Mouse (Mus musculus): ENCODE measurements around the gene Olfr160. TPM values are rescaled to one million over a fixed set of nuclear protein-coding genes. Genes with fewer than 3 reads are reported as not detected.

Gene Olfr160
- polyA plus RNA-seq, 1 experiment from 2014 or later: not detected

DNA sequence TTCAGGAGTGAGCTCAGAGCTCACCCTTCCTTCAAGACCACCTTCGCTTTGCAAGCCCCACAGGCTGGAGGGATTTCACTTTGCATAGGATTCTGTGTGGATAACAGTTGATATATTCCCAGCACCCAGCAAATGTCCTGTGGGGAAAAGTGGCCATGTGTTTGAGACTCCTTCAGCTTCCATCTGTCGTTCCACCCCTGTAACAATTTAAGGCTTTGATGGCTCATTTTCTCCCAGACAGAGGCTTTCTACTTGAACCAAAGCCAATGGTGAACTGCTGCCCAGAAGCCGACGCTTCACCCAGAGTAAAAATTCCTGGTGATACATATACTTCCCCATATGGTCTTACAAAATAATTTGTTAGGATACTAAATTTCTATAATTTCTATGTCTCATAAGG is 40.8 kb downstream of the Olfr160 start:
- H3K27me3 ChIP-seq: no peaks in the 10 kb centered on the region
- no peaks in the 10 kb centered on the region for H3K4me1 ChIP-seq
- H3K4me2 ChIP-seq: no peak overlapping the region
- ATAC-seq (ENCODE audit: borderline replicate concordance, extremely low read depth, low FRiP score, low TSS enrichment): no peak
- no peak overlapping the region for H3K27ac ChIP-seq
- H3K4me3 ChIP-seq: no peak overlapping the region
- H3K9ac ChIP-seq: no peak overlapping the region
- no peaks in the 10 kb centered on the region for H3K36me3 ChIP-seq
- 57% methylated on average over 4 of the region's 4 CpGs for WGBS
- H3K9me3 ChIP-seq: no peaks in the 10 kb centered on the region

DNA sequence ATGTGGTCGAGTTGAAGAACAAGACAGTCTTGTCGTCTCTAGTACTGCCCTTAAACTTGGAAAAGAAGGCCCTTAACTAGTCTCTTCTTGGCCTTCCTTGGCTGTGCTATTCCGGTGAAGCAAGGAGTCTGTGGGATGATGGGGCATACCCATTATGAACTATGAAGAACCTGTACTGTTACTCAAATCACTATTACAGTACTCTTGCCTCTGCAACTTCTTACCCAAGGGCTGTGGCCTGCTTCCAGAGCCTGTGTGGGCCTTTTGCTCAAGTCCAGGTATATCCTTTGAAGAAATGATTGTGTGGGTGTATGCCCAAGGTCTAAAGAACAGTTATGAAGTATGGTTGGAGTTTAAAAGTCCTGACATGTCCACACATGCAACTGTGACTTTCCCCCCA is 45.8 kb downstream of the Olfr160 start:
- Histone ChIP-seq H3K27me3 (no peaks in the 10 kb centered on the region), H3K4me3 (no peak overlapping the region), H3K4me1 (no peaks in the 10 kb centered on the region), H3K36me3 (no peaks in the 10 kb centered on the region), H3K4me2 (no peak overlapping the region), H3K9me3 (no peaks in the 10 kb centered on the region), H3K27ac (no peak overlapping the region), H3K9ac (no peak overlapping the region)
- ATAC-seq (ENCODE audit: borderline replicate concordance, extremely low read depth, low FRiP score, low TSS enrichment): no peak
- WGBS: 86% methylated on average over 3 of the region's 3 CpGs

DNA sequence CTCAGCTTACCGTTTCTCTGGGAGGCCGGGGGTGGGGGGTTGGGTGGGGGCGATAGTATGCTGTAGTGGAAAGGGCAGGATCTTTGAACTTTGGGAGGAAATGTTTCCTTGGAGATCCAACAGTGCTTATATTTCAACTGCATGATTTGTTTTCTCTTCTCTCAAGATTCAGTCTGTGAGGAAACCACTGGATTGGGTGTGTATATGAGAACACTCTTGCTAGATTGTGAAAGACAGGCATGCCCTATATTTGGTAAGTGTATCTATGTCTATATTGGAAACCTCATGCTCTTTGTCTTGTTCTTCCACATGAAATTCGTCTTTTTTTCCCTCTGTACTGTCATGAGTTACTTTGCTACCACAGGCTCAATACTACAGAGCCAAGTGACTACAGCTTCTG is 46.4 kb downstream of the Olfr160 start:
- Histone ChIP-seq H3K4me2 (no peak overlapping the region), H3K27me3 (no peaks in the 10 kb centered on the region), H3K27ac (no peak overlapping the region), H3K4me3 (no peak overlapping the region), H3K9me3 (no peaks in the 10 kb centered on the region), H3K4me1 (no peaks in the 10 kb centered on the region), H3K36me3 (no peaks in the 10 kb centered on the region), H3K9ac (no peak overlapping the region)
- WGBS: 38% methylated on average over 4 of the region's 4 CpGs
- ATAC-seq (ENCODE audit: borderline replicate concordance, extremely low read depth, low FRiP score, low TSS enrichment): no peak

DNA sequence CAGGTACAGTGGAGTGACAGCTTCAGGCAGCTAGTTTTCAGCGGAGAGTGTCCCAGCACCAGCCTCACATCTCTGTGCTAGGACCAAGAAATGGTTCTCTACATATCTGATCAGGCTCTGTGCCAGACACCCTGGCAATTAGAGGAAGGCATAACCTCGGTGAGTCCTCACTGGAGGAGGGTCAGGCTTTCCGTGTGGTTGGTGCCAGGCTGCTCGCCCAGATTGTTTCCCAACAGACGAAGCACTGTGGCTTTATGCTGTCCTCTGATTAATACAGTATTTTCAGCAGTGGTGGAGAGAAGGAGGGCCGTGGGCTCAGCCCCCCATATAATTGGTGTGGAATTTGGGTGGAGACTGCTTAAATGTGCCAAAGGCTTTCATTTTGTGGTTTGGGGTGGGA is 46.9 kb downstream of the Olfr160 start, which contains the start of gene Panx3:
Gene Panx3 (minus strand): TSS at position 121 of the 400 bp plus-strand sequence.
- H3K36me3 ChIP-seq: no peaks in the 10 kb centered on the region
- H3K27me3 ChIP-seq: no peaks in the 10 kb centered on the region
- H3K4me3 ChIP-seq: no peak within 1 kb of the TSS
- no peaks in the 10 kb centered on the region for H3K4me1 ChIP-seq
- no peak within 1 kb of the TSS for H3K27ac ChIP-seq
- H3K9me3 ChIP-seq: no peaks in the 10 kb centered on the region
- no peak within 1 kb of the TSS for H3K4me2 ChIP-seq
- H3K9ac ChIP-seq: no peak within 1 kb of the TSS
- no peak for ATAC-seq (ENCODE audit: borderline replicate concordance, extremely low read depth, low FRiP score, low TSS enrichment)
- WGBS: 54% methylated on average over 6 of the region's 6 CpGs

DNA sequence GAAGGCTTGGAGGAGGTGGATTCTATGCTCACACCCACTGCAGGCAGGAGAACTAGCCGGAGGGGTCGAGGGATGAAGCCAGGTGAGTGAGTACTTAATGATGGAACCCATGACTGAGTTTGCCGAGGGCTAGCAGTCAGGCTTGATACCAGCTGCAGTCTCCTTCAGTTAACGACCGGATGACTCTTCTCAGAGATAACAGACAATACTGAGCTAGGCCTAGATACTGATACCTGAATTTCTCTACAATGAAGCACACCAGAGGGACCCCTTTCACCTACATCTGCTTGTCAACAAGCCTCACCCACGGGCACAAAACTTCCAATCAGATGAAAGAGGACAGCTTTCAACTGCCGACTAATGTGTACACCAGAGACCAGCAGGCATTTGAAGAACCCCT is 50.0 kb downstream of the Olfr160 start:
- Histone ChIP-seq H3K4me1 (no peaks in the 10 kb centered on the region), H3K4me3 (no peak overlapping the region), H3K4me2 (no peak overlapping the region), H3K9ac (no peak overlapping the region), H3K9me3 (no peaks in the 10 kb centered on the region), H3K27ac (no peak overlapping the region), H3K27me3 (no peaks in the 10 kb centered on the region), H3K36me3 (no peaks in the 10 kb centered on the region)
- no peak for ATAC-seq (ENCODE audit: borderline replicate concordance, extremely low read depth, low FRiP score, low TSS enrichment)
- 67% methylated on average over 7 of the region's 7 CpGs for WGBS

DNA sequence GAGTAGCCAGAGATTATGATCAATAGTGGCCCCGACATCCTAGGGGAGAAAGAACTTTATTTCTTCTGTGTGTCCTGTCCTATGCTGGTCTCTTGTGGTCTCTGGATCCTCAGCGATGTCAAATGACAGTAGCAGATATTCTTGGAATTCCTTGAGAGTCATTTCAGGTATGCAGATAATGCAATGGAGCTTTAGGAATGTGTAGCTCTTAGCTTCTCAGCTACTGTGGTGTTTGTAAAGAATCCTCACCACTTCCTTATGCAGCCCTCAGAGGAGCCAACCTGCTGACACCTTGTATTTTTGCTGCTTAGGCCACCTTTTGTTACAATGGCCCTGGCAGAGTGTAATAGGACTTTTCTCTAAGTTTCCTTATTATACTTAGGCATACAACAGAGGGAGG is 51.4 kb downstream of the Olfr160 start:
- Histone ChIP-seq H3K4me1 (no peaks in the 10 kb centered on the region), H3K9me3 (no peaks in the 10 kb centered on the region), H3K4me2 (no peak overlapping the region), H3K27ac (no peak overlapping the region), H3K27me3 (no peaks in the 10 kb centered on the region), H3K36me3 (no peaks in the 10 kb centered on the region), H3K4me3 (no peak overlapping the region), H3K9ac (no peak overlapping the region)
- no peak for ATAC-seq (ENCODE audit: borderline replicate concordance, extremely low read depth, low FRiP score, low TSS enrichment)
- 68% methylated on average over 2 of the region's 2 CpGs for WGBS

DNA sequence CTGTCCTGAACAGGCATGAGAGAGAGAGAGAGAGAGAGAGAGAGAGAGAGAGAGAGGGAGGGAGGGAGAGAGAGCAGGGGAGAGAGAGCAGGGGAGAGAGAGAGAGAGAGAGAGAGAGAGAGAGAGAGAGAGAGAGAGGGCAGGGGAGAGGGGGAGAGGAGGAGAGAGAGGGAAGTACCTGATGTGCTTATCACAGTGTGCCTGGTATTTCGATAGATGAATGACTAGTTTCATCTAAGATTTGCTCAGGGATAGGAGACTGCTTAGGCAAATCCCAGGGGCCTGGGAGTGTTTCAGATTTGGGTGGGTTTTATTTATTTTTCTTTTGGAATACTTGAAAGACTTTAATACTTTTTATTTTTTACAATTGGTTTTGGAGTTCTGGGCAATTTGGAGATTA is 52.8 kb downstream of the Olfr160 start:
- no peaks in the 10 kb centered on the region for H3K9me3 ChIP-seq
- no peaks in the 10 kb centered on the region for H3K4me1 ChIP-seq
- H3K4me3 ChIP-seq: no peak overlapping the region
- no peak overlapping the region for H3K27ac ChIP-seq
- ATAC-seq (ENCODE audit: borderline replicate concordance, extremely low read depth, low FRiP score, low TSS enrichment): no peak
- no peak overlapping the region for H3K9ac ChIP-seq
- no peaks in the 10 kb centered on the region for H3K36me3 ChIP-seq
- no peaks in the 10 kb centered on the region for H3K27me3 ChIP-seq
- no peak overlapping the region for H3K4me2 ChIP-seq
- 65% methylated on average over 1 of the region's 1 CpGs for WGBS

DNA sequence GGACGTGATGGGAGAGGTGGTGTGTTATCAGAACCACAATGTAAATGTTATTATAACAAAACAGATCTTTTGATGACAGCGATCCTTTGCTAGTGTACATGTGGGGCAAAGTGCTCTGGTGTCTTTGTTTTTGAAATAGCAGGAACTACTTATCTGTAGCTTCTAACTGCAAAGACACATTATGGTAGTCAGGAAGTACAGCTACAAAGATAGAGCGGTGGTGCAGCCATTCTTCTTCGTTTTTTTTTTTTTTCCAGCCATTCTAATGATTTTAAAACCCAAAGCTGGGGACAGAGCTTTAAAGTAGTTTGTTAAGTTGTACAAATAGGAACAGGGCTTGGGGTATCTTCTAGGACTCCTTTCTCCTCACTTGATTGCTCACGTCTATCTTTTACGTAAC is 56.6 kb downstream of the Olfr160 start:
- no peak for ATAC-seq (ENCODE audit: borderline replicate concordance, extremely low read depth, low FRiP score, low TSS enrichment)
- Histone ChIP-seq H3K9ac (no peak overlapping the region), H3K27me3 (no peaks in the 10 kb centered on the region), H3K4me3 (no peak overlapping the region), H3K4me1 (peaks cover 2% of the 10 kb centered on the region; the same call in 1 of the 2 replicates), H3K9me3 (no peaks in the 10 kb centered on the region), H3K36me3 (peaks cover 2% of the 10 kb centered on the region), H3K4me2 (no peak overlapping the region), H3K27ac (no peak overlapping the region)
- WGBS: 69% methylated on average over 6 of the region's 6 CpGs

Other genes with a start within 250 kb of the Olfr160 start
- 26.1 and 26.9 TPM in 2 replicates for gene Msantd2, start 226.9 kb downstream of the Olfr160 start, polyA plus RNA-seq (2015; fragmentation: Nextera tagmentation; extraction: Ambion mirVana)
- 167 and 178 TPM in 2 replicates for gene Esam, start 188.2 kb downstream of the Olfr160 start, polyA plus RNA-seq (2015; fragmentation: Nextera tagmentation; extraction: Ambion mirVana)
- gene Vsig2, start 177.0 kb downstream of the Olfr160 start, polyA plus RNA-seq (2015; fragmentation: Nextera tagmentation; extraction: Ambion mirVana): 26.5 and 33.3 TPM in 2 replicates
- gene Nrgn, start 163.3 kb downstream of the Olfr160 start, polyA plus RNA-seq (2015; fragmentation: Nextera tagmentation; extraction: Ambion mirVana): 7.0 and 8.1 TPM in 2 replicates
- gene Siae, start 160.6 kb downstream of the Olfr160 start, polyA plus RNA-seq (2015; fragmentation: Nextera tagmentation; extraction: Ambion mirVana): 11.6 and 13.0 TPM in 2 replicates
- 8.2 and 8.4 TPM in 2 replicates for gene Spa17, start 102.5 kb downstream of the Olfr160 start, polyA plus RNA-seq (2015; fragmentation: Nextera tagmentation; extraction: Ambion mirVana)
- 128 and 134 TPM in 2 replicates for gene Tbrg1, start 58.9 kb downstream of the Olfr160 start, polyA plus RNA-seq (2015; fragmentation: Nextera tagmentation; extraction: Ambion mirVana)
- 0.07 TPM in 1 of 2 replicates, not detected in the other for gene Panx3, start 47.0 kb downstream of the Olfr160 start, polyA plus RNA-seq (2015; fragmentation: Nextera tagmentation; extraction: Ambion mirVana)
- not detected in 2 replicates for gene Olfr874, start 28.9 kb upstream of the Olfr160 start, polyA plus RNA-seq (2015; fragmentation: Nextera tagmentation; extraction: Ambion mirVana)
- gene Olfr875, start 55.6 kb upstream of the Olfr160 start, polyA plus RNA-seq (2015; fragmentation: Nextera tagmentation; extraction: Ambion mirVana): not detected in 2 replicates
- gene Olfr876, start 86.8 kb upstream of the Olfr160 start, polyA plus RNA-seq (2015; fragmentation: Nextera tagmentation; extraction: Ambion mirVana): not detected in 2 replicates
- not detected in 2 replicates for gene Olfr877, start 138.0 kb upstream of the Olfr160 start, polyA plus RNA-seq (2015; fragmentation: Nextera tagmentation; extraction: Ambion mirVana)
- gene Olfr145, start 180.5 kb upstream of the Olfr160 start, polyA plus RNA-seq (2015; fragmentation: Nextera tagmentation; extraction: Ambion mirVana): not detected in 2 replicates
- gene Olfr878, start 201.6 kb upstream of the Olfr160 start, polyA plus RNA-seq (2015; fragmentation: Nextera tagmentation; extraction: Ambion mirVana): not detected in 2 replicates